Mouse (Mus musculus) kidney, adult 2 months (tissue): ENCODE results near the gene Optc. TPM values are rescaled to one million over a fixed set of nuclear protein-coding genes. Genes with fewer than 3 reads are reported as not detected.

Experiments used
- DNase-seq: peaks from one replicate; pipeline ENCODE4 v3.0.0; 2021
- H3K27ac ChIP-seq: fragments of 200-500 bp; 2 replicates; pipeline ENCODE4 v1.5.1; 2012; ENCODE audit warnings: low read depth, low read length, control low read depth, inconsistent platforms; ENCODE audit not compliant: insufficient read depth
- H3K27me3 ChIP-seq: fragments of 200-500 bp; replicated peaks from 2 replicates; pipeline ENCODE4 v1.6.1; 2012; ENCODE audit warnings: mild to moderate bottlenecking, moderate library complexity, low read length, inconsistent platforms; ENCODE audit not compliant: control insufficient read depth, insufficient read depth
- H3K36me3 ChIP-seq: fragments of 200-500 bp; 2 replicates; pipeline ENCODE4 v1.6.1; 2012; ENCODE audit warnings: mild to moderate bottlenecking, moderate library complexity, low read length, inconsistent platforms; ENCODE audit not compliant: control insufficient read depth, insufficient read depth
- H3K4me1 ChIP-seq: fragments of 200-500 bp; 2 replicates; pipeline ENCODE4 v1.6.1; 2011; ENCODE audit warnings: low read length; ENCODE audit not compliant: control insufficient read depth, insufficient read depth
- H3K4me3 ChIP-seq: fragments of 200-500 bp; 2 replicates; pipeline ENCODE4 v1.5.1; 2011; ENCODE audit warnings: mild to moderate bottlenecking, low read depth, low read length, control low read depth; ENCODE audit not compliant: insufficient read depth
- CTCF ChIP-seq: fragments of 200-500 bp; conservative IDR thresholded peaks from 2 replicates; pipeline ENCODE4 v1.5.1; 2011; ENCODE audit warnings: low read depth, mild to moderate bottlenecking, control low read depth, low read length, moderate library complexity, mixed read lengths; ENCODE audit not compliant: insufficient read depth, insufficient read length
- POLR2A ChIP-seq: fragments of 200-500 bp; IDR thresholded peaks from one replicate; pipeline ENCODE4 v1.6.1; 2011; ENCODE audit warnings: low read depth, low read length, control low read depth
- WGBS: fragments of 180-500 bp; shearing (Covaris S2); methylation state at CpG from one replicate; pipeline ENCODE4 v1.1.7; 2018; 5-methylcytosine and 5-hydroxymethylcytosine counted together
- polyA plus RNA-seq: library from polyadenylated mRNA; depleted of rRNA; stranded (reverse); fragments of >200 nt; gene quantifications from 2 replicates; pipeline ENCODE4 v1.2.3, GENCODE M21; 2012

Optc gene
- polyA plus RNA-seq, 1 experiment: 0.48 TPM

- no peaks in the 10 kb centered on the region for H3K36me3 ChIP-seq
- DNase-seq: peak; percentile 30
- 71% methylated on average over 6 of the region's 6 CpGs for WGBS
- H3K4me1 ChIP-seq: peaks cover 11% of the 10 kb centered on the region
- H3K27me3 ChIP-seq: no peaks in the 10 kb centered on the region
- no peak for TF ChIP-seq POLR2A
- no peak for TF ChIP-seq CTCF
- H3K27ac ChIP-seq: peak overlapping the region; percentile 81
- H3K4me3 ChIP-seq: peak overlapping the region; percentile 20; the same call in 1 of the 2 replicates
These were observed 10.3 kb upstream of the Optc start for GRCm38 (mm10) chr1:133918088-133918470.

GRCm38 (mm10) chr1:133917456-133918087, 9.8 kb upstream of the Optc start:
- TF ChIP-seq POLR2A (no peak), CTCF (no peak)
- peaks cover 11% of the 10 kb centered on the region for H3K4me1 ChIP-seq
- peak overlapping the region; percentile 37; the same call in 1 of the 2 replicates for H3K4me3 ChIP-seq
- H3K36me3 ChIP-seq: no peaks in the 10 kb centered on the region
- no peaks in the 10 kb centered on the region for H3K27me3 ChIP-seq
- peak; percentile 68 for DNase-seq
- peak overlapping the region; percentile 81 for H3K27ac ChIP-seq
- 50% methylated on average over 11 of the region's 11 CpGs for WGBS

GRCm38 (mm10) chr1:133915723-133916355, 8.0 kb upstream of the Optc start:
- no peak overlapping the region for H3K4me3 ChIP-seq
- no peaks in the 10 kb centered on the region for H3K36me3 ChIP-seq
- peak overlapping the region; percentile 63; the same call in 1 of the 2 replicates for H3K27ac ChIP-seq
- peak; percentile 93 for DNase-seq
- 37% methylated on average over 8 of the region's 8 CpGs for WGBS
- peaks cover 5% of the 10 kb centered on the region for H3K4me1 ChIP-seq
- no peaks in the 10 kb centered on the region for H3K27me3 ChIP-seq
- TF ChIP-seq POLR2A (no peak), CTCF (no peak)

GRCm38 (mm10) chr1:133915115-133915514, 7.3 kb upstream of the Optc start:
- H3K4me1 ChIP-seq: peaks cover 5% of the 10 kb centered on the region
- 82% methylated on average over 13 of the region's 13 CpGs for WGBS
- no peaks in the 10 kb centered on the region for H3K27me3 ChIP-seq
- DNase-seq: no peak
- H3K27ac ChIP-seq: no peak overlapping the region
- TF ChIP-seq CTCF (no peak), POLR2A (no peak)
- no peaks in the 10 kb centered on the region for H3K36me3 ChIP-seq
- H3K4me3 ChIP-seq: no peak overlapping the region

- H3K27ac ChIP-seq: no peak overlapping the region
- no peak overlapping the region for H3K4me3 ChIP-seq
- WGBS: 73% methylated on average over 6 of the region's 6 CpGs
- H3K4me1 ChIP-seq: peaks cover 5% of the 10 kb centered on the region
- DNase-seq: no peak
- H3K36me3 ChIP-seq: no peaks in the 10 kb centered on the region
- H3K27me3 ChIP-seq: no peaks in the 10 kb centered on the region
- no peak for TF ChIP-seq CTCF
- no peak for TF ChIP-seq POLR2A
These were observed 5.2 kb upstream of the Optc start for GRCm38 (mm10) chr1:133913018-133913417.

- 27% methylated on average over 4 of the region's 4 CpGs for WGBS
- Histone ChIP-seq H3K27me3 (no peaks in the 10 kb centered on the region), H3K36me3 (no peaks in the 10 kb centered on the region), H3K4me1 (peaks cover 3% of the 10 kb centered on the region), H3K27ac (no peak overlapping the region), H3K4me3 (no peak overlapping the region)
- peak; percentile 60 for DNase-seq
- TF ChIP-seq CTCF: peak; percentile 95
- no peak for TF ChIP-seq POLR2A
These were observed 3.7 kb upstream of the Optc start for GRCm38 (mm10) chr1:133911456-133911855.

GRCm38 (mm10) chr1:133911008-133911407, 3.2 kb upstream of the Optc start:
- DNase-seq: no peak
- 52% methylated on average over 4 of the region's 4 CpGs for WGBS
- TF ChIP-seq POLR2A: no peak
- no peak for TF ChIP-seq CTCF
- no peak overlapping the region for H3K4me3 ChIP-seq
- no peak overlapping the region for H3K27ac ChIP-seq
- no peaks in the 10 kb centered on the region for H3K27me3 ChIP-seq
- H3K4me1 ChIP-seq: no peaks in the 10 kb centered on the region
- H3K36me3 ChIP-seq: no peaks in the 10 kb centered on the region
